Mouse (Mus musculus) ES-E14 (cell line): ENCODE measurements around the gene Casc3. TPM values are rescaled to one million over a fixed set of nuclear protein-coding genes. Genes with fewer than 3 reads are reported as not detected.

Source experiments
- DNase-seq: peaks from one replicate; pipeline ENCODE4 v3.0.0-alpha.2; 2013; ENCODE audit warnings: low read depth, low spot score
- H3K27ac ChIP-seq: 2 replicates; pipeline ENCODE4 v1.5.1; 2012; ENCODE audit warnings: low read depth, mild to moderate bottlenecking, low read length, moderate library complexity, mixed read lengths; ENCODE audit not compliant: poor library complexity, insufficient read depth, severe bottlenecking
- H3K36me3 ChIP-seq: 2 replicates; pipeline ENCODE4 v1.6.1; 2012; ENCODE audit warnings: mild to moderate bottlenecking, low read length, moderate library complexity, mixed read lengths; ENCODE audit not compliant: control insufficient read depth, poor library complexity, insufficient read depth, severe bottlenecking
- H3K4me1 ChIP-seq, 2 experiments: fragments of 150-350 bp in 1 of 2; sonication (generic) in 1 of 2; 2 replicates each; pipeline ENCODE4 v1.6.1; 2012; ENCODE audit warnings: low read length in 2 of 2, mild to moderate bottlenecking in 1 of 2, mixed read lengths in 1 of 2; ENCODE audit not compliant: control insufficient read depth in 2 of 2, insufficient read depth in 2 of 2, poor library complexity in 1 of 2
- H3K4me3 ChIP-seq, 2 experiments: fragments of 150-350 bp in 1 of 2; sonication (generic) in 1 of 2; 2 replicates each; pipeline ENCODE4 v1.5.1; 2012; ENCODE audit warnings: low read length in 2 of 2, low read depth in 1 of 2, mild to moderate bottlenecking in 1 of 2, mixed read lengths in 1 of 2; ENCODE audit not compliant: insufficient read depth in 1 of 2, poor library complexity in 1 of 2, severe bottlenecking in 1 of 2
- H3K9ac ChIP-seq: 2 replicates; pipeline ENCODE4 v1.6.1; 2012; ENCODE audit warnings: low read depth, mild to moderate bottlenecking, low read length, mixed read lengths; ENCODE audit not compliant: poor library complexity, insufficient read depth, severe bottlenecking
- H3K9me3 ChIP-seq: fragments of 150-350 bp; sonication (generic); 2 replicates; pipeline ENCODE4 v1.6.1; 2012; ENCODE audit warnings: low read depth, mild to moderate bottlenecking, low read length; ENCODE audit not compliant: control insufficient read depth, insufficient read depth
- CHD2 ChIP-seq: IDR thresholded peaks from 2 replicates; pipeline ENCODE4 v1.6.1; 2014; ENCODE audit warnings: mild to moderate bottlenecking, low read depth, low read length, inconsistent platforms
- HCFC1 ChIP-seq: IDR thresholded peaks from 2 replicates; pipeline ENCODE4 v1.6.1; 2012; ENCODE audit warnings: low read length, inconsistent platforms, borderline replicate concordance; ENCODE audit not compliant: insufficient read depth
- MAFK ChIP-seq: IDR thresholded peaks from 2 replicates; pipeline ENCODE4 v1.6.1; 2014; ENCODE audit warnings: mild to moderate bottlenecking, low read depth, low read length, inconsistent platforms; ENCODE audit not compliant: insufficient read depth
- ZC3H11A ChIP-seq: IDR thresholded peaks from 2 replicates; pipeline ENCODE4 v1.6.1; 2012; ENCODE audit warnings: low read depth, mild to moderate bottlenecking, inconsistent platforms, low read length, borderline replicate concordance
- ZNF384 ChIP-seq: IDR thresholded peaks from 2 replicates; pipeline ENCODE4 v1.6.1; 2012; ENCODE audit warnings: low read depth, low read length, inconsistent platforms
- in situ Hi-C, 2 experiments: fragments of 600-800 bp; cut with MboI; formaldehyde crosslinking; loops; one replicate each; pipeline ENCODE4 v1.15.1; 2025; ENCODE audit warnings: low sequenced_read_pairs in 2 of 2, inconsistent platforms in 1 of 2; ENCODE audit not compliant: unreplicated experiment in 2 of 2
- total RNA-seq: library from RNA; depleted of rRNA; stranded (reverse); fragments of 300-350 nt; gene quantifications from 2 replicates; pipeline ENCODE4 v1.2.3, GENCODE M21; 2012

Casc3 gene
- total RNA-seq, 1 experiment: 14.6 TPM

GRCm38 (mm10) chr11:98835725-98836124 is 31.0 kb downstream of the Casc3 start:
- peaks cover 7 to 21% of the 10 kb centered on the region in 2 experiments; a peak in 3 of 4 replicates for H3K4me1 ChIP-seq
- no peaks in the 10 kb centered on the region for H3K9me3 ChIP-seq
- no peak overlapping the region for H3K27ac ChIP-seq
- H3K9ac ChIP-seq: no peak overlapping the region
- DNase-seq: no peak
- TF ChIP-seq ZC3H11A (no peak), CHD2 (no peak), HCFC1 (no peak), MAFK (no peak), ZNF384 (no peak)
- in situ Hi-C loops: no loop called here
- peaks cover 11% of the 10 kb centered on the region for H3K36me3 ChIP-seq
- peak overlapping the region in 1 of 2 experiments; percentile 98; a peak in 1 of 4 replicates for H3K4me3 ChIP-seq

- H3K27ac ChIP-seq: no peak overlapping the region
- DNase-seq: no peak
These were observed 31.4 kb downstream of the Casc3 start for GRCm38 (mm10) chr11:98836128-98836527.

DNA sequence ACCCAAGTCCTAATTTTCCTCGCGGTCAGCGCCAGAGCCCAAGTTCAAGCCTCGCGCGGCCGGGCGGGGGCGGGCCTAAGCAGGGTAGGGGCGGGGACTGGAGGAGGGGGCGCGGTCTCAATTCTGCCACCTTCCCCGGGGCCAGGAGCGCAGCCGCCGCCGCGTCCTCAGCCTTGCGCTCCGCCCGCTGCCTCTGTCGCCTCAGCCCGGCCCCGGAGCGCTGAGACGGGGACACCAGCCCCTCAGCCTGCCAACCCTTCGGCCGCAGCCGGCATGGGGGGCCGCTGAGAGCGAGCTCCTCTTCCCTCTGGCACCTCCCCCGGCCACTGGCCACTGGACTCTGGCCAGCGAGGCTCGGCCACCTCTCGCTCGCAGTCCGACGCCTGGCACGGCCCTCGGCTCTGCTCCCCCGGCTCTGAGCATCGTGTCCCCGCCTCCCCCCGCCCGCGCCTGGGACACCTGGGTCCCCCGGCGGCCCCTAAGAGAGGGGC is 32.0 kb downstream of the Casc3 start, which contains the start of gene Rapgefl1:
Gene Rapgefl1 (plus strand): TSS at position 135 of the 491 bp plus-strand sequence.
- H3K27ac ChIP-seq: no peak within 1 kb of the TSS
- TF ChIP-seq ZNF384: no peak
- no peak for TF ChIP-seq CHD2
- TF ChIP-seq HCFC1: no peak
- no peak for TF ChIP-seq ZC3H11A
- TF ChIP-seq MAFK: no peak

More at GRCm38 (mm10) chr11:98836128-98836527, 31.4 kb downstream of the Casc3 start:
- Histone ChIP-seq H3K4me1 (peaks cover 7 to 21% of the 10 kb centered on the region in 2 experiments; a peak in 3 of 4 replicates), H3K9me3 (no peaks in the 10 kb centered on the region), H3K36me3 (peaks cover 11% of the 10 kb centered on the region), H3K4me3 (peak overlapping the region; percentile 87 to 98; a peak in 3 of 4 replicates), H3K9ac (no peak overlapping the region)
- TF ChIP-seq ZNF384 (no peak), MAFK (no peak), ZC3H11A (no peak), CHD2 (no peak), HCFC1 (no peak)
- in situ Hi-C loops: no loop called here

GRCm38 (mm10) chr11:98837231-98837704 is 32.6 kb downstream of the Casc3 start:
- Histone ChIP-seq H3K4me3 (peak overlapping the region; percentile 87 to 98), H3K4me1 (peaks cover 7 to 21% of the 10 kb centered on the region in 2 experiments; a peak in 3 of 4 replicates), H3K9me3 (no peaks in the 10 kb centered on the region), H3K36me3 (peaks cover 4% of the 10 kb centered on the region), H3K27ac (no peak overlapping the region), H3K9ac (no peak overlapping the region)
- TF ChIP-seq ZNF384 (no peak), MAFK (no peak)
- in situ Hi-C loops: no loop called here
- DNase-seq: no peak

More for the DNA sequence above, 32.0 kb downstream of the Casc3 start, which contains the start of gene Rapgefl1:
- H3K36me3 ChIP-seq: peaks cover 8% of the 10 kb centered on the region
- peaks cover 7 to 21% of the 10 kb centered on the region in 2 experiments; a peak in 3 of 4 replicates for H3K4me1 ChIP-seq
- DNase-seq: peak; percentile 65
- in situ Hi-C loops: no loop called here
- H3K9ac ChIP-seq: peak within 1 kb of the TSS; percentile 75
- no peaks in the 10 kb centered on the region for H3K9me3 ChIP-seq
- peak within 1 kb of the TSS; percentile 87 to 98 for H3K4me3 ChIP-seq

DNA sequence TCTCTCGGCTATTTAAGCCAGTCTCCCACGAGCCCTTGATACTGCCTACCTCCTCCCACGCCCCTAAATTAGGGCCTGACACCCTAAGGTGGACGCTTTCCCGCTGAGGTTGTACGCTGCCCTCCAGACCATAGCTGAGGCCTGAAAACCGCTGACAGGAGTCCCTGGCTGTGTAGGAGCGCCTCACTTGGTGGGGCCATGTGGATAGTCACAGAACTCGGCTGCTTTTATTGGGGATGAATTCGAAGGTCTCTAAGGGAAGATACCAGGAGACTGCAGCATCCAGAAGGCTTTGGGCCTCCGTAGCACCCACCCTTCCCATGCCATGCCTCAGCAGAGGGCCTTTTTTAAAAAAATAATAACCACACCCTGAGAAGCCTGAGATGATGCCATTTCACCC is 33.2 kb downstream of the Casc3 start:
- H3K9ac ChIP-seq: no peak overlapping the region
- TF ChIP-seq ZNF384 (no peak), MAFK (no peak), CHD2 (no peak), HCFC1 (no peak), ZC3H11A (no peak)
- no peak overlapping the region for H3K4me3 ChIP-seq

More for the DNA sequence above, 33.2 kb downstream of the Casc3 start:
- in situ Hi-C loops: no loop called here
- DNase-seq: no peak
- Histone ChIP-seq H3K27ac (no peak overlapping the region), H3K4me1 (peaks cover 7 to 21% of the 10 kb centered on the region in 2 experiments; a peak in 3 of 4 replicates), H3K36me3 (peaks cover 4% of the 10 kb centered on the region), H3K9me3 (no peaks in the 10 kb centered on the region)
